Mouse (Mus musculus): ENCODE data around the gene Hoxa13.

The Hoxa13 gene

GRCm38 (mm10) chr6:52252016-52252774, 8.5 kb downstream of the Hoxa13 start:
- no peak for DNase-seq (ENCODE audit: low read depth)

- no peak for DNase-seq (ENCODE audit: low read depth)
These were observed 9.4 kb downstream of the Hoxa13 start for GRCm38 (mm10) chr6:52251177-52251879.

GRCm38 (mm10) chr6:52249826-52250225, 10.9 kb downstream of the Hoxa13 start:
- DNase-seq (ENCODE audit: low read depth), result no peak

- no peak for DNase-seq (ENCODE audit: low read depth)
These were observed 11.3 kb downstream of the Hoxa13 start for GRCm38 (mm10) chr6:52249415-52249738.

GRCm38 (mm10) chr6:52248638-52249414, 11.9 kb downstream of the Hoxa13 start:
- DNase-seq (ENCODE audit: low read depth), result no peak

- peak; percentile 19 for DNase-seq (ENCODE audit: low read depth)
These were observed 12.7 kb downstream of the Hoxa13 start for GRCm38 (mm10) chr6:52247766-52248637.

GRCm38 (mm10) chr6:52246916-52247315, 13.8 kb downstream of the Hoxa13 start:
- DNase-seq (ENCODE audit: low read depth), result no peak

- DNase-seq (ENCODE audit: low read depth), result no peak
These were observed 14.3 kb downstream of the Hoxa13 start for GRCm38 (mm10) chr6:52246403-52246803.

- no peak for DNase-seq (ENCODE audit: low read depth)
These were observed 14.9 kb downstream of the Hoxa13 start, which contains the start of gene Hoxa11 for GRCm38 (mm10) chr6:52245757-52246142. Gene Hoxa11, minus strand, starts transcription at chr6:52245810.

- no peak for DNase-seq (ENCODE audit: low read depth)
These were observed 15.5 kb downstream of the Hoxa13 start for GRCm38 (mm10) chr6:52245040-52245756.

- no peak for DNase-seq (ENCODE audit: low read depth)
These were observed 16.1 kb downstream of the Hoxa13 start for GRCm38 (mm10) chr6:52244471-52245039.

- DNase-seq (ENCODE audit: low read depth), result no peak
These were observed 17.0 kb downstream of the Hoxa13 start for GRCm38 (mm10) chr6:52243681-52244121.

- DNase-seq (ENCODE audit: low read depth), result no peak
These were observed 17.8 kb downstream of the Hoxa13 start for GRCm38 (mm10) chr6:52242801-52243332.

- no peak for DNase-seq (ENCODE audit: low read depth)
These were observed 19.6 kb downstream of the Hoxa13 start for GRCm38 (mm10) chr6:52241001-52241621.

- peak; percentile 85 for DNase-seq (ENCODE audit: low read depth)
These were observed 20.2 kb downstream of the Hoxa13 start, which contains the start of gene Hoxa10 for GRCm38 (mm10) chr6:52240389-52241000. Gene Hoxa10, minus strand, starts transcription at chr6:52240854.

GRCm38 (mm10) chr6:52239625-52240388, 20.9 kb downstream of the Hoxa13 start:
- no peak for DNase-seq (ENCODE audit: low read depth)

GRCm38 (mm10) chr6:52238976-52239375, 21.7 kb downstream of the Hoxa13 start:
- DNase-seq (ENCODE audit: low read depth), result no peak

- DNase-seq (ENCODE audit: low read depth), result no peak
These were observed 22.5 kb downstream of the Hoxa13 start for GRCm38 (mm10) chr6:52238155-52238545.
